Mouse (Mus musculus) megakaryocyte, adult 5-6 weeks (primary cell): ENCODE data around the gene Sun3. TPM values are rescaled to one million over a fixed set of nuclear protein-coding genes. Genes with fewer than 3 reads are reported as not detected.
A peak's percentile ranks its signal among the peaks of the same experiment; 100 is the strongest.

Experiments
- ATAC-seq: 2 replicates; pipeline ENCODE4 v1.8.0; 2016; ENCODE audit warnings: mild to moderate bottlenecking, inconsistent platforms; ENCODE audit not compliant: poor library complexity, severe bottlenecking
- total RNA-seq, 2 experiments: library from RNA; stranded (forward) in 1 of 2; stranded (reverse) in 1 of 2; fragments of 153-499, 151-499 nt in 1 of 2; fragments of 221-1000, 200-1000 nt in 1 of 2; gene quantifications; 2 replicates each; pipeline versions ENCODE4 v1.2.3 to v1.2.4; 2015 to 2017

Gene Sun3
- total RNA-seq, 2 experiments from 2014 or later = not detected

DNA sequence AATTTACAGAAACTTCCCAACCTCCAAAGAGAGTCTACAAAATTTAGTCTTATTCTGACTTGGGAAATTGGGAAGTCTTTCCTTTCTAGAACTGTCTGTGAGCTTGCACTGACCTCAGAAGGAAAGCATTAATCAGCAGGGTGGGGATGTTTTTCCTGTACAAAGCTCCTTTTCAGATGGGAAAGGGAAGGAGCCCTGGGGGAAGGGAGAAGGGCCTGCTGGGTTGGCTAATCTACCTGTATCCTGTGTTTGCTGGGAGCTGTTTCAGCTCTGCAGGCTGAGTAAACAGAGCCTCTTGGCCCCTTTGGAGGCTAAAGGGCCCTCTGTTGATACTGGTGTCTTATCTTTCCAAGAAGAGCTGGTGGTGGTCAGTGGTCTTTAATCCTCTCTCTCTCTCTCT lies 62.7 kb downstream of the Sun3 start:
- ATAC-seq = no peak

DNA sequence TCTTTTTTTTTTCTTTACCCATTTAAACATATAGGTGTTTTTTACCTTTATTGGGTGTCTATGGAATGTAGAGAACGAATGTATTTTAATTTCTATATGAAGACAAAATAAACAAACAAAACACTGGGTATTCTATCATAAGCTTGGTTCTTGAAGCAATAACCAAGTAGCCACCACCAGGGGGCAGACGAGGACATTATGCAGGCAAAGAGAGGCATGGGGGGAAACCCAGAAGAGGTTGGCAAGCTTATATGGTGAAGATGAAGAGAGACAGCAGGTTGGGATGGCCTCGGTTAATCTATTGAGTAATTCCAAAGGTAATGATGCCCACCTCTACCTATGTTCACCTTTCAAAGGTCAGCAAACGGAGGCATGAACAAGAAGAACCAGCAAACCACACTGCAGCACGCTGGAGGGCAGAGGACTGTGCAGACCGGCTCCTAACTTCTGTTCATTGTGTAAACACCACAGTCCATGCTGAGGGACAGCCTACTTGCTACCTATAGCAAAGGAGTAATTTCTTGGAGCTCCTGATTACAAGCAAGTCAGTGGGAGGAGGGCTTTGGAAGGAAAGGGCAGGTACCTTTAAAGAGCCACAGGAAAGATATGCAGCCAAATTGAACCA lies 65.4 kb downstream of the Sun3 start:
- ATAC-seq = peak; percentile 84

DNA sequence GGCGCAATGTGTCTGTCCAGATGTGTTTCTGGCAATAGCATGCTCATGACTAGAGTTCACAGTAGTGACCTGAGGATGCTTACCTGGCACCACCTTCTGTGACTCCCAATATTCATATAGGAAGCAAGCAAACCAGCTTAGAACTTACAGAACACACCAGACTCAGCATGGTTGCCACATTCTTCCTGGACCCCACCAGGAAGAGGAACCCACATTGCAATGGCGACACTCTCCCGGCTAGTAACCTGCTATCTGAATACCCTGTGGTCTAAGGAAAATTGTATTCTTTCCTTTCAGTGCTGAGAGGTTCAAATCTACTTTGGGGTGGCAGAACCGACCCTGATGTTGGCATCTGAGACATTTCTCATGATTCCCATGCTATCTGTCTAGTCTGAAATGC lies 70.6 kb downstream of the Sun3 start:
- peak; percentile 49; the same call in 1 of the 2 replicates for ATAC-seq

DNA sequence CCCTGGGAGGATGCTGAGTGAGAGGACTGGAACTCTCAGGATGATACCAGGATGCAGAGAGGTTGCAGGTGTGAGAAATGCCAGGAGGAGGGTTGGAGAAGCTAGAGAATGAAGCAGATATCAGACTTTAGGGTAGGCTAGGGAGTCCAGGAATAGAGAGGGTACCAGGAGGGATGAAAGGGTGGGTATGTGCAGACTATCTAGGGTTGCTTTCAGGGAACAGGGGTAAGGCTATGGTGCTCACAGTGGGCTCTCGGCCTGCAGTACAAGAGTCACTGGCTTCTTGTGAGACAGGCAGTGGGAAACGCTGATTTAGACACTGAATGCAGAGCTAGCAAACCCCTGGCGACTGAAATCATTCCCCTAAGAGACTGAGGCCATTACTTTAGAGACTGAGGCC lies 75.6 kb downstream of the Sun3 start, which contains the start of gene Pkd1l1:
Pkd1l1 (minus strand) TSS at position 101 of the 400 bp plus-strand sequence.
- ATAC-seq = no peak

DNA sequence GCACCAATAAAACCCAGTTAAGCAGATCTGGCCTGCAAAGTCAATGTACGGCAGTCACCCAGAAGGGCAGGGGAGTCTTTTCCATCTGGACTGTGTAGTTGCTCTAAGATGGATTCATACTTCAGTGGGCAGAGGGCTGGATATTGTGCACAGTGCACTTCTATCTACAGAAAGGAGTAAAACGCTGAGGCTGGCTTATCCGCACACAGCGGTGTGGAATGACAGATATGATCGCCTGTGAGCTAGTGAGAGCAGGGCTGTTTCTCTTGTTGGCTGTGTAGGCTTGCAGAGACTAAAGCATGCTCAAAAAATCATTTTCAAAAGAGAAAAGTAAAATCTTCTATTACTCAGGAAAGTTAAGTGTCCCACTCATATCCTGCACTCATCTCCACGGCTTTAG lies 76.7 kb downstream of the Sun3 start:
- ATAC-seq = no peak

DNA sequence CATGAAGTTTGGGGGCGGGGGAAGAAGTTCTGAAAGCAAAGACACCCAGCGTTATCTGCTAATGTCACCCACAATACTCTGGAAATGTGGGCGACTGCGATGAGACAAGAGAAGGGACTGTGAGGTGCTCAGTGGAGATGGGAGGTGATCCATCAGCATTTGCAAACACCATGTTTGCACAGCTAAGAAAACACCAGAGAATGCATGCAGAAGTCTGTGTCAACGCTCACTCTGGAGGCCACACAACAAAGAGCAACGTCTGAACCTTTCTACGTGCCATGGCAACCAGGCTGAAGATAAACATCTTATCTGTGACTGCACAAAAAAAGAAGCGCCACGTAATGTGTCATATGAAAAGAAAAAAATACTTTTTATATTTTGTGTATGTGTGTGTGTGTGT lies 78.3 kb downstream of the Sun3 start:
- no peak for ATAC-seq

DNA sequence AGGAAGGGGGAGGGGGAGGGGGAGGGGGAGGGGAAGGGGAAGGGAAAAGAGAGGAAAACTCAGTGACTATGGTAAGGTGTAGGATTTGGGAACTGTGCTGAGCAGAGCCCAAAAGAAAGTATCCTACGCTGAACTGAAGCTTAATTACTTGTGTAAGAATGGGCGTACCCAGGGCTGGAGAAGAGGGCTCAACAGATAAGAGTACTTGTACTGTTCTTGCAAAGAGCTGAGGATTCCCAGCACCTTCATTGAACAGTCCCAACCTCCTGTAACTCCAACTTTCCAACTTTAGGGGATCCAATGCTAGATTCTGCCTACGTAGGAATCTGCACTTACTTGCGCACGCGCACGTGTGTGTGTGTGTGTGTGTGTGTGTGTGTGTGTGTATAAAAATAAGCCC lies 80.7 kb downstream of the Sun3 start:
- ATAC-seq = no peak

Other genes with a start within 250 kb of the Sun3 start
- not detected in 2 replicates for gene Pkd1l1, start 75.7 kb downstream of the Sun3 start, total RNA-seq (2015)
- 0.04 TPM in 1 of 2 replicates, not detected in the other for gene Pkd1l1, start 75.7 kb downstream of the Sun3 start, total RNA-seq (2017)
- gene Hus1, start 37.8 kb downstream of the Sun3 start, total RNA-seq (2015) = 8.7 and 14.4 TPM in 2 replicates
- 8.4 and 8.7 TPM in 2 replicates for gene Hus1, start 37.8 kb downstream of the Sun3 start, total RNA-seq (2017)
- gene Gm11992, start 397 bp downstream of the Sun3 start, total RNA-seq (2015) = 0.49 and 0.50 TPM in 2 replicates
- gene Gm11992, start 397 bp downstream of the Sun3 start, total RNA-seq (2017) = 0.29 TPM in 1 of 2 replicates, not detected in the other
- gene Upp1, start 69.1 kb upstream of the Sun3 start, total RNA-seq (2015) = 2.4 and 3.0 TPM in 2 replicates
- gene Upp1, start 69.1 kb upstream of the Sun3 start, total RNA-seq (2017) = 3.8 and 4.5 TPM in 2 replicates
- 14.7 and 18.4 TPM in 2 replicates for gene Abca13, start 143.0 kb upstream of the Sun3 start, total RNA-seq (2015)
- gene Abca13, start 143.0 kb upstream of the Sun3 start, total RNA-seq (2017) = 13.4 and 19.0 TPM in 2 replicates